Mouse (Mus musculus): Measurements from ENCODE around the gene Kcnq5.

DNA sequence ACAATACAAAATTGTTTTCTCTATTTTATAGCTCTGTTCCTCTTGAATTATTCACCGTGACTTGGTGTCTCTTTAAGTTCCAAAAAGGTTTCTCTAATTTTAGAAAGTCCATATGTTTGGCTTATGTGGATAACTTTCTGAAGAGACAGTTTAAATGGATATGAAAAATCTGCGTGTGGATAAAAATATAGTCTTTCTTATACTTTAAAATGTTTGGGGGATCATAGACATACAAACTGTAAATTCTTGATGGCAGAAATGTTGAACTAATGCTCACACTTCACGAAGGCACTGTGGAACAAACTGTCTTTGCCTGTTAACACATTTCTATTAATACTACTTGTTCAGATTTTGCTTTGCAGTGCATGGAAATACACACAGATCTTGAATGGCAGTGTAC lies 277.3 kb downstream of the Kcnq5 start:
- no peak for TF ChIP-seq GATA1 (IDR thresholded peaks at IDR 0.05; ENCODE audit: borderline replicate concordance, low read length)
- TF ChIP-seq FLI1 (IDR thresholded peaks at IDR 0.05; ENCODE audit: low read length) = no peak
